Mouse (Mus musculus): ENCODE results near the gene Tmem229b. TPM values are rescaled to one million over a fixed set of nuclear protein-coding genes. Genes with fewer than 3 reads are reported as not detected.

Tmem229b gene
- total and polyA plus RNA-seq, 2 experiments from 2014 or later, result 63.2 to 214 TPM

GRCm38 (mm10) chr12:78983296-78984034 lies 24.0 kb downstream of the Tmem229b start:
- Histone ChIP-seq H3K36me3 (ENCODE audit: insufficient read depth, low read length) (no peaks in the 10 kb centered on the region), H3K4me1 (ENCODE audit: insufficient read depth, low read length) (no peaks in the 10 kb centered on the region), H3K9me3 (ENCODE audit: low read length) (no peaks in the 10 kb centered on the region), H3K27me3 (ENCODE audit: insufficient read depth, low read length) (no peaks in the 10 kb centered on the region), H3K4me2 (ENCODE audit: low read depth, low read length, poor library complexity, severe bottlenecking) (no peak overlapping the region), H3K27ac (ENCODE audit: low read depth, low read length) (no peak overlapping the region), H3K9ac (replicated peaks; ENCODE audit: low read length, poor library complexity, severe bottlenecking) (no peak overlapping the region), H3K4me3 (ENCODE audit: low read depth, low read length) (no peak overlapping the region)
- TF ChIP-seq CTCF (IDR thresholded peaks at IDR 0.05), result no peak
- ATAC-seq (ENCODE audit: low FRiP score) (peak; percentile 38; the same call in 1 of the 2 replicates), DNase-seq (ENCODE audit: low spot score) (no peak)
- WGBS, result 72% methylated on average over 9 of the region's 9 CpGs

- no peak for ATAC-seq (ENCODE audit: low FRiP score)
- H3K36me3 ChIP-seq (ENCODE audit: insufficient read depth, low read length), result no peaks in the 10 kb centered on the region
- H3K27me3 ChIP-seq (ENCODE audit: insufficient read depth, low read length), result no peaks in the 10 kb centered on the region
- H3K9me3 ChIP-seq (ENCODE audit: low read length), result no peaks in the 10 kb centered on the region
- no peak for DNase-seq (ENCODE audit: low spot score)
- no peak overlapping the region for H3K27ac ChIP-seq (ENCODE audit: low read depth, low read length)
- no peak overlapping the region for H3K4me3 ChIP-seq (ENCODE audit: low read depth, low read length)
- no peak for TF ChIP-seq CTCF (IDR thresholded peaks at IDR 0.05)
- H3K4me1 ChIP-seq (ENCODE audit: insufficient read depth, low read length), result no peaks in the 10 kb centered on the region
- H3K9ac ChIP-seq (replicated peaks; ENCODE audit: low read length, poor library complexity, severe bottlenecking), result no peak overlapping the region
- H3K4me2 ChIP-seq (ENCODE audit: low read depth, low read length, poor library complexity, severe bottlenecking), result no peak overlapping the region
- WGBS, result 67% methylated on average over 9 of the region's 9 CpGs
Measured at GRCm38 (mm10) chr12:78981938-78982825, 25.2 kb downstream of the Tmem229b start.

DNA sequence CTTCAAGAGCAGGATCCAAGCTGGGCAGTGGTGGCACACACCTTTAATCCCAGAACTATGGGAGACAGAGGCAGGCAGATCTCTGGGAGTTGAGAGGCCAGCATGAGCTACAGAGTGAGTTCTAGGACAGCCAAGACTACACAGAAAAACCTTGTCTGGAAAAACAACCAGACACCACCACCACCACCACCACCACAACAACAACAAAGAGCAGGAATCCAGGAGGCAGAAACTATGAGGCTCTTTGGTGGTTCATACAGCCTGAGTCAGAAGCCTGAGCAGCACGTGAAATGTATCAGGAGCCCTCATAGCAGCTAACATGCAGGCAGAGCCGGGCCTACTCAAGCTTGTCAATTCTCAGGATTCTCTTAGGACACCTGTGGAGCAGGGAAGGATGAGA lies 26.3 kb downstream of the Tmem229b start:
- H3K4me1 ChIP-seq (ENCODE audit: insufficient read depth, low read length), result no peaks in the 10 kb centered on the region
- no peak for TF ChIP-seq CTCF (IDR thresholded peaks at IDR 0.05)
- no peak for DNase-seq (ENCODE audit: low spot score)
- WGBS, result 75% methylated on average over 2 of the region's 2 CpGs
- no peak overlapping the region for H3K9ac ChIP-seq (replicated peaks; ENCODE audit: low read length, poor library complexity, severe bottlenecking)
- no peak overlapping the region for H3K4me2 ChIP-seq (ENCODE audit: low read depth, low read length, poor library complexity, severe bottlenecking)
- 0 out of 2 replicates have a peak, but pooled peaks cover 5% of the 10 kb centered on the region for H3K36me3 ChIP-seq (ENCODE audit: insufficient read depth, low read length)
- ATAC-seq (ENCODE audit: low FRiP score), result no peak
- no peaks in the 10 kb centered on the region for H3K9me3 ChIP-seq (ENCODE audit: low read length)
- H3K27me3 ChIP-seq (ENCODE audit: insufficient read depth, low read length), result no peaks in the 10 kb centered on the region
- no peak overlapping the region for H3K4me3 ChIP-seq (ENCODE audit: low read depth, low read length)
- H3K27ac ChIP-seq (ENCODE audit: low read depth, low read length), result no peak overlapping the region

DNA sequence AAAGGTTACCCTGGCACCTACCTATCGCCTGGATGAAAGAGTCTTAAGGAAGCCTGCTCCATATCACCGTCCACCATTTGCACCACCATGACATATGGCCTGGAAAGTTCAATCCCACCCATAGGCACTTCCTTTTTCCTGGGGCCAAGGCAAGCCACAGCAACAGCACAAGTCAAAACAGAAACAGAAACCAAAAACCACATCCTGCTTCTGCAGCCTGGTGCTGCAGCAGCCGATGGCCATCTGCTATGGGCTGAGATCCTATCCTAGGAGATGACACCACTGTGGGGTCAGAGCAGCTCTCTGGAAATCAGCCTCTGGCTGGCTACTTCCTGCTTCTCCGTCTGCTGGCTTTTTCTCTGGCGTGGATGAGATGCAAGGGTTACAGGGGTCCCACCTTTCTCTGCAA lies 26.7 kb downstream of the Tmem229b start:
- no peak for ATAC-seq (ENCODE audit: low FRiP score)
- no peak overlapping the region for H3K9ac ChIP-seq (replicated peaks; ENCODE audit: low read length, poor library complexity, severe bottlenecking)
- H3K4me2 ChIP-seq (ENCODE audit: low read depth, low read length, poor library complexity, severe bottlenecking), result no peak overlapping the region
- 83% methylated on average over 5 of the region's 5 CpGs for WGBS
- no peak for DNase-seq (ENCODE audit: low spot score)
- no peaks in the 10 kb centered on the region for H3K27me3 ChIP-seq (ENCODE audit: insufficient read depth, low read length)
- TF ChIP-seq CTCF (IDR thresholded peaks at IDR 0.05), result no peak
- no peak overlapping the region for H3K4me3 ChIP-seq (ENCODE audit: low read depth, low read length)
- H3K27ac ChIP-seq (ENCODE audit: low read depth, low read length), result no peak overlapping the region
- H3K9me3 ChIP-seq (ENCODE audit: low read length), result no peaks in the 10 kb centered on the region
- H3K4me1 ChIP-seq (ENCODE audit: insufficient read depth, low read length), result no peaks in the 10 kb centered on the region
- 0 out of 2 replicates have a peak, but pooled peaks cover 5% of the 10 kb centered on the region for H3K36me3 ChIP-seq (ENCODE audit: insufficient read depth, low read length)

GRCm38 (mm10) chr12:78977552-78977951 lies 29.9 kb downstream of the Tmem229b start:
- ATAC-seq (ENCODE audit: low FRiP score) (no peak), DNase-seq (ENCODE audit: low spot score) (no peak)
- H3K4me1 ChIP-seq (ENCODE audit: insufficient read depth, low read length), result no peaks in the 10 kb centered on the region
- H3K27me3 ChIP-seq (ENCODE audit: insufficient read depth, low read length), result no peaks in the 10 kb centered on the region
- no peak overlapping the region for H3K4me3 ChIP-seq (ENCODE audit: low read depth, low read length)
- H3K4me2 ChIP-seq (ENCODE audit: low read depth, low read length, poor library complexity, severe bottlenecking), result no peak overlapping the region
- 88% methylated on average over 4 of the region's 4 CpGs for WGBS
- H3K27ac ChIP-seq (ENCODE audit: low read depth, low read length), result no peak overlapping the region
- peaks cover 20% of the 10 kb centered on the region for H3K36me3 ChIP-seq (ENCODE audit: insufficient read depth, low read length)
- H3K9me3 ChIP-seq (ENCODE audit: low read length), result no peaks in the 10 kb centered on the region
- no peak overlapping the region for H3K9ac ChIP-seq (replicated peaks; ENCODE audit: low read length, poor library complexity, severe bottlenecking)
- no peak for TF ChIP-seq CTCF (IDR thresholded peaks at IDR 0.05)

DNA sequence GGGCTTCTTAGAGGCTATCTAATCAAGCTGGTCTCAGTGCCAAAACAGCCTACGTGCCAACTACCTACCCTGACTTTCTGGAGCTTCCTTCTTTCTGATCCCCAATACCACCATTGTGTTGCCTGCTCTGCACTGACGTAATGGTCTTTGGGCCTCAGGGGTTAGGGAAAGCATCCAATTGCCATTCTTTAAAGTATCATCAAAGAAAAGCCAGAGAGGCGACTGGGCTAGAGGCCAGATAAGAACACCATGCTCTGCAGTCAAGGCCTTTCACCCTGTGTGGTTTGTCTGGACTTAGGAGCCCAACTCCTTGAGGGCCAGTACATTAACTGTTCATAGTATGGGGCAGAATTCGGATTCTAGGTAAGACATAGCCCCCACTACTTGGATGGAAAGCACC lies 30.3 kb downstream of the Tmem229b start:
- H3K4me2 ChIP-seq (ENCODE audit: low read depth, low read length, poor library complexity, severe bottlenecking), result no peak overlapping the region
- no peaks in the 10 kb centered on the region for H3K27me3 ChIP-seq (ENCODE audit: insufficient read depth, low read length)
- H3K36me3 ChIP-seq (ENCODE audit: insufficient read depth, low read length), result peaks cover 25% of the 10 kb centered on the region
- no peaks in the 10 kb centered on the region for H3K4me1 ChIP-seq (ENCODE audit: insufficient read depth, low read length)
- no peak overlapping the region for H3K4me3 ChIP-seq (ENCODE audit: low read depth, low read length)
- H3K9ac ChIP-seq (replicated peaks; ENCODE audit: low read length, poor library complexity, severe bottlenecking), result no peak overlapping the region
- no peak for ATAC-seq (ENCODE audit: low FRiP score)
- DNase-seq (ENCODE audit: low spot score), result no peak
- TF ChIP-seq CTCF (IDR thresholded peaks at IDR 0.05), result no peak
- no peak overlapping the region for H3K27ac ChIP-seq (ENCODE audit: low read depth, low read length)
- H3K9me3 ChIP-seq (ENCODE audit: low read length), result no peaks in the 10 kb centered on the region
- 77% methylated on average over 4 of the region's 4 CpGs for WGBS

Measured in midbrain, postnatal 0 days (tissue).